Mouse (Mus musculus) heart, postnatal 0 days (tissue): ENCODE data around the gene C2cd4d.

Experiments used
- CTCF ChIP-seq: IDR thresholded peaks from 2 replicates; pipeline ENCODE4 v1.5.1; 2016; ENCODE audit warnings: antibody characterized with exemption, control low read depth, low read depth
- EP300 ChIP-seq: IDR thresholded peaks from 2 replicates; pipeline ENCODE4 v1.6.1; 2016; ENCODE audit warnings: antibody characterized with exemption, low read depth

DNA sequence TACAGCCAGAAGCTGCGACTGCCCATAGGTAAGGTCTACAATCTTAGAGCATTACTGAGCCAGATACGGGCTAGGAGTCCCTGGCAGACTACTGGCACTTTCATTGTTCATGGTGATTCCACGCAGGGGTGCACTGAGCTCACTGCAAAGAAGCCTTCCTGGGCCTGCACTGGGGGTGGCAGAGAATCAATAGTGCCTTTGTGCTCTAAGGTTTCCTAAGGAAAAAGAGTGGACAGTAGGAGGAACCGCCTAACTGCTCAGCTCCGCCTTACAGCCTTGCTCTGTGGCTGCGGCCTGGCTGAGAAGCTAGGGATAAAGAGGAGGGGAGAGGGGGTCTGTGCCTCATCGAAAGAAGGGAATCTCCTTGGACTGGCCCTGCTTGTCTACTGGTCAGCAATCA is at the start of gene C2cd4d:
- TF ChIP-seq EP300 (no peak), CTCF (no peak)
